Mouse (Mus musculus): Measurements from ENCODE around the gene Ly6g5b. TPM values are rescaled to one million over a fixed set of nuclear protein-coding genes. Genes with fewer than 3 reads are reported as not detected.

Ly6g5b gene
- polyA plus RNA-seq, 1 experiment from 2014 or later: 0.27 TPM

DNA sequence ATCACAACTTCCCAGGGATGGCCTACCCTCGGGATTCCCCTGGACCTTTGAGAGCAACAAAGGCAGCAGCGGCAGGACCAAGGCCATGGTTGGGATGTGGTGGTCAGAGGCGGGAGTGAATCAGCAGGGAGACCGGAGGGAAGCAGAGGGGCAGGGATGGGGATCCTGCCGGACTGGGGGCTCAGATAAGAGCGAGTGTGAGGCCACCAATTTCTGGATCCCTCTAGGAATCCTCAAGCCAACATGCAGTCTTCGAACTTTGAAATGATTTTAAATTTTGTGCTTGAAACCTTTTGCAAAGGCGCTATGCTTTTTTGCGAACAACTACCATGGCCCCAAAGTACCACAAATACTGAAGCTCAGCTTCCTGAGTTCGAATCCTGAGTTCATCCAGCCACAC lies 49.1 kb downstream of the Ly6g5b start, which contains the start of gene Mpig6b:
Gene Mpig6b (minus strand): TSS at position 101 of the 400 bp plus-strand sequence.
- H3K9ac ChIP-seq (ENCODE audit: low read length): peak within 1 kb of the TSS; percentile 38
- TF ChIP-seq CTCF (IDR thresholded peaks at IDR 0.05; ENCODE audit: low read depth): no peak
- TF ChIP-seq EP300 (optimal IDR thresholded peaks at IDR 0.05): no peak
- WGBS: 69% methylated on average over 10 of the region's 10 CpGs
- H3K4me3 ChIP-seq (ENCODE audit: low read depth, low read length): peak within 1 kb of the TSS; percentile 41
- H3K27me3 ChIP-seq (ENCODE audit: control insufficient read depth, insufficient read depth, low read length): no peaks in the 10 kb centered on the region
- H3K27ac ChIP-seq (replicated peaks): peak within 1 kb of the TSS; percentile 87
- peaks cover 3% of the 10 kb centered on the region; the same call in 1 of the 2 replicates for H3K36me3 ChIP-seq (ENCODE audit: control insufficient read depth, insufficient read depth, low read length)
- DNase-seq (ENCODE audit: low spot score) (no peak), ATAC-seq (ENCODE audit: low FRiP score, low TSS enrichment) (no peak)
- H3K4me2 ChIP-seq (replicated peaks; ENCODE audit: low read depth): peak within 1 kb of the TSS; percentile 63
- H3K4me1 ChIP-seq (replicated peaks; ENCODE audit: control insufficient read depth, insufficient read depth): 0 out of 2 replicates have a peak, but pooled peaks cover 2% of the 10 kb centered on the region
- H3K9me3 ChIP-seq (ENCODE audit: control insufficient read depth, low read length): no peaks in the 10 kb centered on the region

DNA sequence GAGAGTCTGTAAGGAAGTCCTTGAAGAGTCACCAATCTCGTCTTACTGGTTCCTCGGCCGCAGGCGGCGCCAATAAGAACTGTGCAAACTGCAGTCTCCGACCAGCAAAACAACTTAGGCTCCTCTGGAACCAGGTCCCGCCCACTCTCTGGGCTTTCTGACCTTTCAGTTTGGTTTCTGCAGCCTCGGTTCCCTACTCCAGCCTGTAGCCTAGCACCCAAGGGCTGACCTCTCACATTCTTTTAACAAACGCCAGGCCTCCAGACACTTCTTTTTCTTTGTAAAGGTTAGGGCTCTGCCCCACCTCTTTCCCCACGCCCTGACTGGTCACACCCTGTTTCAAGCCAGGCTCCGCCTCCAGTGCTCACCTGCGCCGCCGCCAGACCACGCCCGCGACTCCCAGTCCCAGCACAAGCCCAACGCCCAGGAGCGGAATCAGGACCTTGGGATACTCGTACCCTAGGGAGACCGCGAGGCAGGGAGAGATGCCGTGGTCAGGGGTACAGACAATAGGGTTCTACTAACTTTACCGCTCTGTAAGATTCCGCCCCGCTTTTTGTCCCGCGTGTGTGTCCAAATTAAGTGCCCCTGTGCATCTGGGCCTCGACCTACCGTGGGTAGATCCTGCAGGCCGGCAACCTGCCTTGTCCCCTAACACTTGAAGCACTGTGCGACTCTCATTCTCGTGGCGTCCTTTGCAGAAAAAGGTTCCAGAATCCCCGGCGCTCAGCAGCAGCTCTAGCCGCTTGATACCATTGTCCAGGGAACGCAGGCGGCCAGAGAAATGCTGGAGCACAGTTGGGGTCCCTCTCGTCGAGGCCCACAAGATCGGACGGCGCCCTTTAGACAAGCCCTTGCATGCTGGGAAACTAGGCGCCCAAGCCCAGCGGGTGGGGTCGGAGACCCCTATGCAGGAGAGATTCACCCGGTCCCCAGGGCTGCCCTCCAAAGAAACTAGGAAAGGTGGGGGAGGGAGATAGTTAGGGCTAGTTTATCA lies 50.0 kb downstream of the Ly6g5b start, which contains the start of gene Ly6g6c:
Gene Ly6g6c (plus strand): TSS at position 438 of the 997 bp plus-strand sequence.
- peak; percentile 93 for DNase-seq (ENCODE audit: low spot score)
- 0 out of 2 replicates have a peak, but pooled peaks cover 2% of the 10 kb centered on the region for H3K4me1 ChIP-seq (replicated peaks; ENCODE audit: control insufficient read depth, insufficient read depth)
- H3K9ac ChIP-seq (ENCODE audit: low read length): peak within 1 kb of the TSS; percentile 38
- H3K36me3 ChIP-seq (ENCODE audit: control insufficient read depth, insufficient read depth, low read length): peaks cover 7% of the 10 kb centered on the region; the same call in 1 of the 2 replicates
- TF ChIP-seq EP300 (optimal IDR thresholded peaks at IDR 0.05) (peak; percentile 26), CTCF (IDR thresholded peaks at IDR 0.05; ENCODE audit: low read depth) (peak; percentile 43)
- ATAC-seq (ENCODE audit: low FRiP score, low TSS enrichment): peak; percentile 90
- H3K4me2 ChIP-seq (replicated peaks; ENCODE audit: low read depth): peak within 1 kb of the TSS; percentile 63
- peak within 1 kb of the TSS; percentile 41 for H3K4me3 ChIP-seq (ENCODE audit: low read depth, low read length)
- 5% methylated on average over 47 of the region's 48 CpGs for WGBS
- H3K27ac ChIP-seq (replicated peaks): peak within 1 kb of the TSS; percentile 87
- no peaks in the 10 kb centered on the region for H3K9me3 ChIP-seq (ENCODE audit: control insufficient read depth, low read length)
- no peaks in the 10 kb centered on the region for H3K27me3 ChIP-seq (ENCODE audit: control insufficient read depth, insufficient read depth, low read length)

DNA sequence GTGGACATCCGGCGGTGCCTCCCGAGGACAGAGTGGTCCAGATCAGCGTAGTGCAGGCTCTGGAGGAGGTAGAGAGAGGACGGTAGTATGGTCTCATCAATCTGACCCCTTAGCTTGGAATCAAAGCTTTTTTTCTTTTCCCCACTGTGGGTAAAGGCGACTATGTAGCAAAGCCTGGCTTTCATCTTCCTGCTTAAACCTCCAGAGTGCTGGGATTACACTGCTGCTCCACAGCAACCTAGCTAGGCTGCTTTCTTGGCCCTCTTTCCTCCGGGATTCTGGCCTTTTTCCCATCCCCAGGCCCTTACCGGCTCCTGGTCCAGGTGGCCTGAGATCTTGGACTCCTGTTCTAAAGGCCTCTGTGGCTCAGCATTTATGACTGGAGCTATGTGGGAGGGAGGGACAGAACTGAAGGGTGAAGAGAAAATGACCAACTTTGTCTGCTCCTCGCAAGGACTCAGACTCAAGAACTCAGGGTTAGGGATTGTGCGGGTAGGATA lies 50.8 kb downstream of the Ly6g5b start:
- H3K4me1 ChIP-seq (replicated peaks; ENCODE audit: control insufficient read depth, insufficient read depth): 0 out of 2 replicates have a peak, but pooled peaks cover 2% of the 10 kb centered on the region
- DNase-seq (ENCODE audit: low spot score) (no peak), ATAC-seq (ENCODE audit: low FRiP score, low TSS enrichment) (peak; percentile 1)
- peak overlapping the region; percentile 87 for H3K27ac ChIP-seq (replicated peaks)
- no peaks in the 10 kb centered on the region for H3K27me3 ChIP-seq (ENCODE audit: control insufficient read depth, insufficient read depth, low read length)
- peak overlapping the region; percentile 41; the same call in 1 of the 2 replicates for H3K4me3 ChIP-seq (ENCODE audit: low read depth, low read length)
- H3K9ac ChIP-seq (ENCODE audit: low read length): peak overlapping the region; percentile 38; the same call in 1 of the 2 replicates
- H3K4me2 ChIP-seq (replicated peaks; ENCODE audit: low read depth): peak overlapping the region; percentile 63
- WGBS: 26% methylated on average over 10 of the region's 10 CpGs
- no peaks in the 10 kb centered on the region for H3K9me3 ChIP-seq (ENCODE audit: control insufficient read depth, low read length)
- TF ChIP-seq EP300 (optimal IDR thresholded peaks at IDR 0.05) (no peak), CTCF (IDR thresholded peaks at IDR 0.05; ENCODE audit: low read depth) (no peak)
- H3K36me3 ChIP-seq (ENCODE audit: control insufficient read depth, insufficient read depth, low read length): peaks cover 7% of the 10 kb centered on the region; the same call in 1 of the 2 replicates

Other genes starting within 250 kb of the Ly6g5b start
- 0.59 and 0.62 TPM in 2 replicates for gene Zbtb12, start 235.9 kb downstream of the Ly6g5b start, polyA plus RNA-seq (2015; fragmentation: Nextera tagmentation; extraction: Ambion mirVana)
- gene Gm20547, start 233.4 kb downstream of the Ly6g5b start, polyA plus RNA-seq (2015; fragmentation: Nextera tagmentation; extraction: Ambion mirVana): not detected in 2 replicates
- 4.8 and 5.5 TPM in 2 replicates for gene C2, start 217.2 kb downstream of the Ly6g5b start, polyA plus RNA-seq (2015; fragmentation: Nextera tagmentation; extraction: Ambion mirVana)
- gene Ehmt2, start 217.0 kb downstream of the Ly6g5b start, polyA plus RNA-seq (2015; fragmentation: Nextera tagmentation; extraction: Ambion mirVana): 23.8 and 26.2 TPM in 2 replicates
- 31.2 and 33.1 TPM in 2 replicates for gene Slc44a4, start 201.0 kb downstream of the Ly6g5b start, polyA plus RNA-seq (2015; fragmentation: Nextera tagmentation; extraction: Ambion mirVana)
- gene Neu1, start 184.2 kb downstream of the Ly6g5b start, polyA plus RNA-seq (2015; fragmentation: Nextera tagmentation; extraction: Ambion mirVana): 18.3 and 18.9 TPM in 2 replicates
- 3.0 TPM in 2 replicates for gene Hspa1b, start 156.2 kb downstream of the Ly6g5b start, polyA plus RNA-seq (2015; fragmentation: Nextera tagmentation; extraction: Ambion mirVana)
- gene Gm20481, start 145.5 kb downstream of the Ly6g5b start, polyA plus RNA-seq (2015; fragmentation: Nextera tagmentation; extraction: Ambion mirVana): not detected in 2 replicates
- 24.1 and 25.9 TPM in 2 replicates for gene Hspa1a, start 143.3 kb downstream of the Ly6g5b start, polyA plus RNA-seq (2015; fragmentation: Nextera tagmentation; extraction: Ambion mirVana)
- gene Hspa1l, start 142.7 kb downstream of the Ly6g5b start, polyA plus RNA-seq (2015; fragmentation: Nextera tagmentation; extraction: Ambion mirVana): 0.25 and 0.48 TPM in 2 replicates
- 69.2 and 75.1 TPM in 2 replicates for gene Lsm2, start 133.6 kb downstream of the Ly6g5b start, polyA plus RNA-seq (2015; fragmentation: Nextera tagmentation; extraction: Ambion mirVana)
- gene Vars, start 114.4 kb downstream of the Ly6g5b start, polyA plus RNA-seq (2015; fragmentation: Nextera tagmentation; extraction: Ambion mirVana): 35.5 and 40.2 TPM in 2 replicates
- 0.28 and 0.36 TPM in 2 replicates for gene Vwa7, start 98.8 kb downstream of the Ly6g5b start, polyA plus RNA-seq (2015; fragmentation: Nextera tagmentation; extraction: Ambion mirVana)
- gene Sapcd1, start 87.4 kb downstream of the Ly6g5b start, polyA plus RNA-seq (2015; fragmentation: Nextera tagmentation; extraction: Ambion mirVana): 8.0 and 8.2 TPM in 2 replicates
- 1.9 and 2.7 TPM in 2 replicates for gene Msh5, start 68.7 kb downstream of the Ly6g5b start, polyA plus RNA-seq (2015; fragmentation: Nextera tagmentation; extraction: Ambion mirVana)
- gene Clic1, start 65.5 kb downstream of the Ly6g5b start, polyA plus RNA-seq (2015; fragmentation: Nextera tagmentation; extraction: Ambion mirVana): 344 and 360 TPM in 2 replicates
- gene Ddah2, start 56.4 kb downstream of the Ly6g5b start, polyA plus RNA-seq (2015; fragmentation: Nextera tagmentation; extraction: Ambion mirVana): 84.8 and 86.8 TPM in 2 replicates
- gene Ly6g6c, start 50.0 kb downstream of the Ly6g5b start, polyA plus RNA-seq (2015; fragmentation: Nextera tagmentation; extraction: Ambion mirVana): 260 and 317 TPM in 2 replicates
- gene Mpig6b, start 49.2 kb downstream of the Ly6g5b start, polyA plus RNA-seq (2015; fragmentation: Nextera tagmentation; extraction: Ambion mirVana): 0.49 and 0.96 TPM in 2 replicates
- gene Ly6g6e, start 38.5 kb downstream of the Ly6g5b start, polyA plus RNA-seq (2015; fragmentation: Nextera tagmentation; extraction: Ambion mirVana): 109 and 113 TPM in 2 replicates
- gene Ly6g6d, start 37.4 kb downstream of the Ly6g5b start, polyA plus RNA-seq (2015; fragmentation: Nextera tagmentation; extraction: Ambion mirVana): 7.1 and 7.7 TPM in 2 replicates
- 0.13 TPM in 1 of 2 replicates, not detected in the other for gene Ly6g6f, start 29.8 kb downstream of the Ly6g5b start, polyA plus RNA-seq (2015; fragmentation: Nextera tagmentation; extraction: Ambion mirVana)
- gene Abhd16a, start 26.2 kb downstream of the Ly6g5b start, polyA plus RNA-seq (2015; fragmentation: Nextera tagmentation; extraction: Ambion mirVana): 74.2 and 75.0 TPM in 2 replicates
- gene Ly6g5c, start 7.1 kb downstream of the Ly6g5b start, polyA plus RNA-seq (2015; fragmentation: Nextera tagmentation; extraction: Ambion mirVana): not detected in 2 replicates
- 11.2 and 11.3 TPM in 2 replicates for gene Gpank1, start 6.0 kb upstream of the Ly6g5b start, polyA plus RNA-seq (2015; fragmentation: Nextera tagmentation; extraction: Ambion mirVana)
- 323 and 329 TPM in 2 replicates for gene Csnk2b, start 6.6 kb upstream of the Ly6g5b start, polyA plus RNA-seq (2015; fragmentation: Nextera tagmentation; extraction: Ambion mirVana)
- gene D17H6S53E, start 10.9 kb upstream of the Ly6g5b start, polyA plus RNA-seq (2015; fragmentation: Nextera tagmentation; extraction: Ambion mirVana): 14.4 and 15.5 TPM in 2 replicates
- 1.3 and 3.2 TPM in 2 replicates for gene Apom, start 16.6 kb upstream of the Ly6g5b start, polyA plus RNA-seq (2015; fragmentation: Nextera tagmentation; extraction: Ambion mirVana)
- 28.1 and 30.6 TPM in 2 replicates for gene Bag6, start 19.8 kb upstream of the Ly6g5b start, polyA plus RNA-seq (2015; fragmentation: Nextera tagmentation; extraction: Ambion mirVana)
- gene Prrc2a, start 49.5 kb upstream of the Ly6g5b start, polyA plus RNA-seq (2015; fragmentation: Nextera tagmentation; extraction: Ambion mirVana): 45.4 and 49.3 TPM in 2 replicates
- 24.3 and 25.2 TPM in 2 replicates for gene Aif1, start 60.6 kb upstream of the Ly6g5b start, polyA plus RNA-seq (2015; fragmentation: Nextera tagmentation; extraction: Ambion mirVana)
- gene Lst1, start 73.0 kb upstream of the Ly6g5b start, polyA plus RNA-seq (2015; fragmentation: Nextera tagmentation; extraction: Ambion mirVana): 17.5 and 19.3 TPM in 2 replicates
- 0.63 and 0.78 TPM in 2 replicates for gene Ltb, start 79.0 kb upstream of the Ly6g5b start, polyA plus RNA-seq (2015; fragmentation: Nextera tagmentation; extraction: Ambion mirVana)
- gene Tnf, start 86.6 kb upstream of the Ly6g5b start, polyA plus RNA-seq (2015; fragmentation: Nextera tagmentation; extraction: Ambion mirVana): 0.32 and 0.40 TPM in 2 replicates
- gene Lta, start 89.9 kb upstream of the Ly6g5b start, polyA plus RNA-seq (2015; fragmentation: Nextera tagmentation; extraction: Ambion mirVana): 0.11 and 0.16 TPM in 2 replicates
- gene Gm16181, start 105.4 kb upstream of the Ly6g5b start, polyA plus RNA-seq (2015; fragmentation: Nextera tagmentation; extraction: Ambion mirVana): 0.27 and 0.33 TPM in 2 replicates
- 3.0 and 3.6 TPM in 2 replicates for gene Atp6v1g2, start 118.2 kb upstream of the Ly6g5b start, polyA plus RNA-seq (2015; fragmentation: Nextera tagmentation; extraction: Ambion mirVana)
- 7.4 and 7.5 TPM in 2 replicates for gene Nfkbil1, start 120.4 kb upstream of the Ly6g5b start, polyA plus RNA-seq (2015; fragmentation: Nextera tagmentation; extraction: Ambion mirVana)
- 143 and 145 TPM in 2 replicates for gene Ddx39b, start 126.3 kb upstream of the Ly6g5b start, polyA plus RNA-seq (2015; fragmentation: Nextera tagmentation; extraction: Ambion mirVana)
- 303 and 307 TPM in 2 replicates for gene H2-D1, start 147.3 kb upstream of the Ly6g5b start, polyA plus RNA-seq (2015; fragmentation: Nextera tagmentation; extraction: Ambion mirVana)
- not detected in 2 replicates for gene H2-Q1, start 205.0 kb upstream of the Ly6g5b start, polyA plus RNA-seq (2015; fragmentation: Nextera tagmentation; extraction: Ambion mirVana)
- 1.2 and 1.6 TPM in 2 replicates for gene H2-Q2, start 226.8 kb upstream of the Ly6g5b start, polyA plus RNA-seq (2015; fragmentation: Nextera tagmentation; extraction: Ambion mirVana)

All from stomach, postnatal 0 days (tissue).